Mouse (Mus musculus) kidney, postnatal 10 days (tissue): ENCODE measurements around the gene Adamtsl5.

Experiments used
- DNase-seq: peaks from one replicate; pipeline ENCODE4 v3.0.0; 2021; ENCODE audit warnings: mixed read lengths

Gene Adamtsl5

DNA sequence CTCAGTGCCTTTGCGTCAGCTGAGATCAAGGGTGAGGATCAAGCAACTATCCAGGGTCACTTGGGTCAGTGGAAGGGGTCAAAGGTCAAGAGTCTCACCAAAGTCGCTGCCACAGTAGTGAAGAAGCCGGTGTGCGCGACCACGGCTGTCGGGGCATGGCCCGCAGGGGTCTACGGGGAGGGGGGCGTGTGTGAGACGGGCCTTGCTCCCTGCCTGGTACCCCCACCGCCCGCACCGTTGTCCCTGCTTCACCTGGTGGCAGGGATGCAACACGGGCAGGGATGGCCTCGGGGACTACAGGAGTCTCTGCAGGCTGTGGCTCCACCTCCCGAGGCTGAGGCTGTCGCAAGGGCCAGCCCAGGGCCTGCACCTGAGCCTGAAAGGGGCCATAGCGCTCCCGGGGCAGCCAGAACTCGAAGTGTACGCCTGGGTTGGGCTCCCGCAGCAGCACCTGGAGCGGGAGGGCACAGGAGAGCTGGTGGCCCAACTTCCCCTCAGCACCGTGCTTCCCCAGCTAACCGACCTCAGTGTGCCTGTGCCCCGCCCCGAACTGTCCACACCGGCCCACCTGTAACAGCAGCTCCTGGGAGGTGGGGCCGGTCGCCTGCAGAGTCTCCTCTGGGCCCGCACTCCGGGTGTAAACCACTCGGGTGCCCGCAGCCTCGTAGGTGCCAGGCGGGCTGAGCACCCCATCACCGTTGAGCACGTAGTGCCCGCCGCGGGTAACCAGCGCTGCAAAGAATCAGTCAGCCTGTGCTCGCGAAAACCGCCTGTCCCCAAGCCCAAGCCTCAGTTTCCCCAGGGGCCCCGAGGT, 6.5 kb downstream of the Adamtsl5 start:
- DNase-seq = no peak

- no peak for DNase-seq
These were observed 7.2 kb downstream of the Adamtsl5 start for GRCm38 (mm10) chr10:80341026-80341425.

DNA sequence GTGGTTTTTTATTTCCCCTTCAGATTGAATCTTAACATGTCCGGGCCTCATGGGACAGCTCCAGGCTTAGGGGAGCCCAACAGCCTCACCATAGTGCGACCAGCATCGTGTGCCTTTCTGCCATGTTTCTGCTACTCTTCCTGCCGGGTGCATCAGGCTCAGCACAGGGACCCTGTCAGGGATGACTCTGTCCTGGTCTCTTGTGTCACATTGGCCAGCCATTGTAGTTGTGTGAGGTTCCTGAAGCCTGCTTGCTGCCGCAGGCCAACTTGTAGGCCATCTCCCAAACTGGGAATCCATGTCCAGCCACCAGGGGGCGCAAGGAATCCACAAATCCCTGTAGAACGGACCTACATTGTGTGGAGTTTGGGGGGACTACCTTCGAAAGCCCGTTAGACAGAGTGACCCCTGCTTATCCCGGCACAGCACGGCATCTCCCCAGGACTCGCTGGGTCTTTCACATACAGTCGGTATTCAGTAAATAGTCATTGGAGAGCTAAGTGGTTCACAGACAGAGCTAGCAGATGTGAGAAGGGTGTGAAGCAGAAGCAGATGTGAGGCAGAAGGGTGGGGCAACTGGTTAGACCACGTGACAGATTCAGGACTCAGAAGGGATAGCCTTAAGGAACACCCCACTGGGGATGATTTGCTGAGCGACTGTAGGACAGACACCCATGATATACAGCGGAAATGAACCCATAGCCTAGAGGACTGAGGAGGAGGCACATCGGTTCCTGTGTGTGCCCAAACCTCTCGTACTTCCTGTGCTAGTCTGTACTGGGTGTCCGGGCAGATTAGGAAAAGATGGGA, 8.1 kb downstream of the Adamtsl5 start:
- peak; percentile 92 for DNase-seq

DNA sequence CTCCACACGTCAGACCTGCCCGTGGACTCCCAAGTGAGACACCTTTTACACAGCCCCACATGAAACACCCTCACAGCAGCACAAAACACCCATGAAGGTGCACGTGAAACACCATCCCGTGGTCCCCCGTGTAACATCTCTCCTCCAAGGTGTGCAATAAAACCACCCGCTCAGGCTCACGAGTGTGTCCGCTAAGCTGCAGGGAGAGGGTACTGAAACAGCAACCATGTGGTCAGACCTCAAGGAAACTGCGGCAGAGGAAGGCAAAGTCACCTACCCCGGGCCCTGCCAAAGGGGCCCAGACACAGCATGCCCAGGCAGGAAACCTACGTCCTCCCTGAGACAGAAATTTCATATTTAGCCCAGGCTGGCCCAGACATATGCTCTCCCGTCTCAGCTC, 11.9 kb downstream of the Adamtsl5 start:
- DNase-seq = no peak

DNA sequence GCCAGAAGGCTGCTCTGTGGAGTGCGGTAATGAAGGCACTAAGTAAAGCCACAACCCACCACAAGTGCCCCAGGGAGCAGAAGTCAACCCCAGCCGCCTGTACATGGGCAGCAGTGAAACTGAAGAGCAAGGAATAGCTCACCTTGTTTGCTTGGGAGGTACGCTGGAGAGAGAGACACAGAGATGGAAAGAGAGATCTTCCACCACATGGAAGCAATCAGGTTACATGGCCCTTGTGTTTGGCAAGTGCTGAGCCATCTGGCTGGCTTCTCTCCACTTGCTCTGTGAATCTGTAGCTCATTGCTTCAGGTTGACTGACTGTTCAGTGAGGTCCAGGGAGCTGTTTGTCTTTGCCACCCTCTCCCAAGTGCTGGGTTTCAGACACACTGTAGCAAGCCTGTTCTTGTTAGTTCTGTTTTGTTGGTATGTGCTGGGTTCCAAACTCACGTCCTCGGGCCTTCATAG, 15.7 kb downstream of the Adamtsl5 start:
- DNase-seq = no peak

DNA sequence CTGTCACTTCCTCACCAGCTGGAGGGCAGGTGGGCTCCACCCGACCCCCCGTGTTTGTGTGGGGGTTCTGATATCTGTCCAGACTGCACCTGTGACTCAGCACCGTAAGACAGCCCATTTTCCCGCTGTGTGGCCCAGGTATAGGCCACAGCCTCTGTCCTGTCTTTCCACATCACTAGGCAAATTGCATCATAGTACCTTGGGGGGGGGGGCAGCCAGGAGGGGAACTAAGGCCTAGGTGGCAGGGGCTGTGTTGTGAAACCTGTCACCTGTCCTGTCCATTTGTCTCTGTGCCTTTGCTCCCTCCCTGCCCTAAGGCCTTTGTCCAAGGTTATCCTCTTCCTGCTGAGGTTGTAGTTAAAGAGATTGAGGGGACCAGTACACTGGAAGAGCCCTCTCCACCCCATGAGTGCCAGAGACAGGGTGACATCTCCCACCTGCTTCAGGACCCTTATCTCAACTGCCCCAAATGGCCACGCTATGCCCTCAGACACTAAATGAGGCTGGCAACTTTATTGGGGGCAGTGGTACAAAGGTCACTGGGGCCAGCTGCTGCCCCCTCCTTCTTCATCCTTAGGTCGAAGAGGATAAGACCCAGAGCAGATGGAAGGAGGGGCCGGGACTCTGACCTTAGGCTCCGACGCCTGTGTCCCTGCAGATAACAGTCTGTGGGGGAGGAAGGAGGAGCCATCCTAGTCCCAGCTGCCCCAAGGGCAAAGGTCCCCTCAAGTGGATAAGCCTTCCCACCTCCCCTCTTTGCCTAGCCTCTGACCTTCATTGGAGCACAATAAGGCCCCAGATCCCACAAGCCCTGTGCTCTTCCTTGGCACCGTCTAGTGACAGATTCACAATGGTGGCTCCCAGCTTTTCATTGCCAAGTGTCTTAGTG, 16.3 kb downstream of the Adamtsl5 start:
- DNase-seq = no peak

GRCm38 (mm10) chr10:80330888-80331287, 17.3 kb downstream of the Adamtsl5 start:
- no peak for DNase-seq

GRCm38 (mm10) chr10:80330084-80330483, 18.1 kb downstream of the Adamtsl5 start:
- DNase-seq = no peak

- peak; percentile 99 for DNase-seq
These were observed 18.7 kb downstream of the Adamtsl5 start, which contains the start of the genes Pcsk4 and Reep6 for GRCm38 (mm10) chr10:80329273-80330081. TSS of gene Pcsk4 (minus strand) at chr10:80329498. TSS of gene Reep6 (plus strand) at chr10:80329953.

GRCm38 (mm10) chr10:80325045-80325444, 23.2 kb downstream of the Adamtsl5 start:
- peak; percentile 39 for DNase-seq

DNA sequence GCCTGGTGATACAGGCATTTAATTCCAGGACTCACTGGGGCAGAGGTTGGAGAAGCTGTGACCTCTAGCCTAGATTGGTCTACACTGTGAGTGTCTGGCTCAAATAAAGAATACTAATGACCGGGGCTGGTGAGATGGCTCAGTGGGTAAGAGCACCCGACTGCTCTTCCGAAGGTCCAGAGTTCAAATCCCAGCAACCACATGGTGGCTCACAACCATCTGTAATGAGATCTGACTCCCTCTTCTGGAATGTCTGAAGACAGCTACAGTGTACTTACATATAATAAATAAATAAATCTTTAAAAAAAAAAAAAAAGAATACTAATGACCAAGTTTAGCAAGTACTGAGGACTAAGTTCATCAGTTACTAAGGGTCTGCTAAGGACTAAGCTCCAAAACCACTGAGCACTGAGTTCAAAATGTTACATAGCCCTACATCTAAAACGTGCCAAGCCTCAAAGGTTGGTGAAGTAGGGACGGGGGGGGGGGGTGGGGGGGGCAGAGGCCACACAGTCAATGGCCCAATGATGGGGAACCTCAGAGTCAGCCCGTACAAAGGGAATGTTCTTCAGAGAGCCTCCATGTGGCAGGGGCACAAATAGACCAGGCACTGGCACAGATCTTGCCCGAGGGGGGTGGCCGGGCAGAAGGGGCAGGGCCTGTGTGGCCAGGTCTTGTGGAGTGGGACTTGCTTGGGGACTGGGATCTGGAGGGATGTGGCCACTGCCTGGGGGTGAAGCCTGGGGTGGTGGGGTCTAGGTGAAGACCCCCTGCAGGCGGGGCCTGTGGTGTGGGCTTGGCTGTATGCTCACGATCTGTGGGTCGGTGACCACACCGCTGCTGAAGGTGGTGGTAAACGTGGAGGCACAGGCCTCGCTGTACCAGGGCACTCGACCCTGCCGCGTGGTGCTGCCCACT, 23.8 kb downstream of the Adamtsl5 start:
- no peak for DNase-seq

GRCm38 (mm10) chr10:80323261-80324119, 24.7 kb downstream of the Adamtsl5 start:
- DNase-seq = peak; percentile 83

DNA sequence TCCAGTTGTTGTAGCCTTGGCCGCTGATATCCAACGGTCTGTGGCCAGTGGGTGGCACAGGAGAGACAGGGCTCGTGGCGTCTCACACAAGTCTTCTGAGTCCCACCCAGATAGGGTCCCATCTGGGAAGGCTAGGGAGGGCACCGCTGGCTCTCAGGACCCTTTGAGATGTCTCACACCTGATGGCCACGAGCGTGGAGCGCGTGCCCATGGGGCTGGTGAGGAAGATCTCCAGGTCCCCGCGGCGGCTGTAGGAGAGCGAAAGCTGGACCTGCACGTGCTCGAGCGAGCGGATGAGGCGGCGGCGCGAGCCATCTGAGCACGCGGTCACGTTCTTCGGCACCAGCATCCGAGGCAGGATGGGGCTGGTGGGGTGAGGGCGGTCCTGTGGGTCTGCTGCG, 25.4 kb downstream of the Adamtsl5 start:
- DNase-seq = peak; percentile 59

- no peak for DNase-seq
These were observed 26.3 kb downstream of the Adamtsl5 start for GRCm38 (mm10) chr10:80321670-80322581.

DNA sequence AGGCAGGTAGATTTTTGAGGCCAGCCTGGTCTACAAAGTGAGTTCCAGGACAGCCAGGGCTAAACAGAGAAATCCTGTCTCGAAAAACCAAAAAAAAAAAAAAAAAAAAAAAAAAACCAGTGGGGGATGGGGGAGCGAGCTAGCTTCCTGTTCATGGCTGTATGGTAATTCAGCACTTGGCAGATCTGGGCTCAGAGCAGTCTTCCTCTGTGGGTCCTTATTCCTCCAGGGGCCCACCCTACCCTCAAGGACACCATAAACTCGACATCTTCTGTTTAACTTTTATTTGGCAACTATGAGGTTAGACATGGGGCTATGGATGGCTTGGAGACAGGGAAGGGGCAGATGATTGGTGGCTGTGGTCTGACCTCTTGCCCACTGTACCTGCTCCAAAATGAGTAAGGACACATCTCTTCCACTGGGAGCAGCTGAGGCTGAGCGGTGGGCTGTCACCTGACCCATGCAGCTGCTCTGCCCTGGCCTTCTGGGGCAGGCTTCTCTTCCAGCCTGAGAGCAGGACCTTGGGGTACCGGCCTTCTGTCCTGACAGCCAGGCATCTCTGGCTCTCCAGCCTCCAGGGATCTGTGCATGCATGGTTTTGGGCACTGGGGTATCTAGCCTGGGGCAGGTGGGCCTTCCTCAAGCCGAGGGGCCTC, 27.1 kb downstream of the Adamtsl5 start:
- DNase-seq = no peak

DNA sequence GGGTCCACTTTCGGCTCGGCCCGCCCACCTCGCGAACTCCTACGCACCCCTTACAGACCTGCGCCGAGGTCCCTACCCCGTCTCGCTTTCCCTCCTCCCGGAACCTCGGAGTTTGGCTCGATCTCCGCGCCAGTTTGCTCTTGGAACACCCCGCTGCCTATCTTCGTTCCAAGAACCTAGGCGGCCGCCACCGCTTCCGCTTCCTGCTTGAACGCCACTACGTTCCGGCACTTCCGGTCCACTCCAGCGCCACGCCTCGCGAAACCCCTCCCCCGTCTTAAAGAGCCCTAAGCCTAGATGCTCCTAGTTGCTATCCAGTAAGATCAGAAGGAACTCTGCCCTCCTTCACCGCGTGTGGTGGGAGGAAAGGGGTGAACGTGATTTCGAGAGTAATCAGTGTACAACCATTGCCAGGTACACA, 27.9 kb downstream of the Adamtsl5 start, which contains the start of gene 2310011J03Rik:
Gene 2310011J03Rik (minus strand): TSS at position 198 of the 421 bp plus-strand sequence.
- DNase-seq = peak; percentile 95

- DNase-seq = no peak
These were observed 31.2 kb downstream of the Adamtsl5 start for GRCm38 (mm10) chr10:80317011-80317410.

DNA sequence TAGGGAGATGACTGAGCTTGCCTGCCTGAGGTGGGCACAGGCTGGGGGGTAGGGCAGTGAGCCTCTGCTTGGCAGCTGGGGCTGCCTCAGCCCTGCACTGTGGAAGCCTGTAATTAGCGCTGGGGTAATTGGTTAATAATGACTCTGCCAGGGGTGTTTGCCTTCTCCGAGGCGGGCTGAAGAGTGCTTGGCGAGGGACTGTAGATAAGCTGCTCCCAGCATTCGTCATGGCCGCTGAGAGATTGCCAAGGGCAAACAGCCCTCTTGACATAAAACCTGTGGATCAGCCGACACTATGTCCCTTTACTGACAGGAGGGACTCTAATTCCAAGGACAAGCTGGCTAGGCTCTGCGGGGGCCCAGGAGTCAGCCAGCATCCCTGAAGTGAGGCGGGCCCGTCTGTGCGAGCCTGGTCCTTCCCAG, 31.8 kb downstream of the Adamtsl5 start:
- no peak for DNase-seq
